Mouse (Mus musculus) lung, embryonic 15.5 days (tissue): ENCODE results near the gene Cep112. TPM values are rescaled to one million over a fixed set of nuclear protein-coding genes. Genes with fewer than 3 reads are reported as not detected.

Source experiments
- ATAC-seq: fragments of 200-750 bp; cut with Nextera tagmentation; 2 replicates; pipeline ENCODE4 v1.8.0; 2017; ENCODE audit warnings: moderate number of reproducible peaks, borderline replicate concordance; ENCODE audit not compliant: low FRiP score, low TSS enrichment; ENCODE audit errors: extremely low read depth
- H3K27ac ChIP-seq: fragments of 300-500 bp; sonication (generic); 2 replicates; pipeline ENCODE4 v1.5.1; 2015; ENCODE audit warnings: moderate library complexity, mild to moderate bottlenecking, inconsistent platforms
- H3K27me3 ChIP-seq: fragments of 300-500 bp; sonication (generic); 2 replicates; pipeline ENCODE4 v1.6.1; 2015; ENCODE audit warnings: inconsistent platforms
- H3K36me3 ChIP-seq: fragments of 300-500 bp; sonication (generic); 2 replicates; pipeline ENCODE4 v1.6.1; 2015; ENCODE audit warnings: inconsistent platforms
- H3K4me1 ChIP-seq: fragments of 300-500 bp; sonication (generic); 2 replicates; pipeline ENCODE4 v1.6.1; 2015; ENCODE audit warnings: inconsistent platforms
- H3K4me2 ChIP-seq: fragments of 300-500 bp; sonication (generic); 2 replicates; pipeline ENCODE4 v1.6.1; 2015; ENCODE audit warnings: inconsistent platforms, mild to moderate bottlenecking, moderate library complexity
- H3K4me3 ChIP-seq: fragments of 300-500 bp; sonication (generic); 2 replicates; pipeline ENCODE4 v1.5.1; 2015; ENCODE audit warnings: mild to moderate bottlenecking, inconsistent platforms
- H3K9ac ChIP-seq: fragments of 300-500 bp; sonication (generic); 2 replicates; pipeline ENCODE4 v1.6.1; 2015; ENCODE audit warnings: inconsistent platforms
- H3K9me3 ChIP-seq: fragments of 300-500 bp; sonication (generic); 2 replicates; pipeline ENCODE4 v1.6.1; 2016; ENCODE audit warnings: inconsistent platforms
- WGBS: fragments of 180-500 bp; shearing (Covaris S2); methylation state at CpG from one replicate; pipeline ENCODE4 v1.1.7; 2015; 5-methylcytosine and 5-hydroxymethylcytosine counted together
- polyA plus RNA-seq: library from polyadenylated mRNA; unstranded; fragments of >200 nt; fragmentation: Nextera tagmentation; extraction: Ambion mirVana; gene quantifications from 2 replicates; pipeline ENCODE4 v1.2.1, GENCODE M21; 2015

Cep112 gene
- polyA plus RNA-seq, 1 experiment from 2014 or later = 19.4 TPM

DNA sequence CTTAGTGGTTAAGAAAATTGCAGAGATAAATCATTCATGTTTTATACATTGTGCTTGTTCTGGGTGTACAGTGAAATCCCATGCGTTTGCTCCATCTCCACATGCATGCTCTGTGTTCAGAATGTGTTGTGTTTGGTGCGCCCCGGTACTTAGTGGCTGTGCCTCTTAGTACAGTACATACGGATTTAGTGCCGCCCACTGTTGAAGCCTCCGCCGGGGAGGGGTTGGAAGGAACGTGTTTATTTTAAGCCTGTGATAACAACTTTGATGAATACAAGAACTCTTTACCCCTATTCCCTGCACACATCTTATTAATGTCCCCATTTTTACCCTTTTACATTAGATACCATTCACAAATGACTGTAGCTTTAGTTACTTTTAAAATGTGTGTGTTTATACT lies 39.1 kb downstream of the Cep112 start:
- H3K27ac ChIP-seq = no peak overlapping the region; the same call in 1 of the 2 replicates
- no peaks in the 10 kb centered on the region for H3K27me3 ChIP-seq
- H3K4me3 ChIP-seq = no peak overlapping the region
- no peak overlapping the region for H3K9ac ChIP-seq
- peaks cover 9% of the 10 kb centered on the region; the same call in 1 of the 2 replicates for H3K4me1 ChIP-seq
- WGBS = 33% methylated on average over 8 of the region's 8 CpGs
- H3K9me3 ChIP-seq = no peaks in the 10 kb centered on the region
- H3K4me2 ChIP-seq = no peak overlapping the region; the same call in 1 of the 2 replicates
- ATAC-seq = no peak
- H3K36me3 ChIP-seq = peaks cover 6% of the 10 kb centered on the region; the same call in 1 of the 2 replicates

- Histone ChIP-seq H3K36me3 (peaks cover 6% of the 10 kb centered on the region; the same call in 1 of the 2 replicates), H3K4me2 (no peak overlapping the region), H3K4me1 (peaks cover 9% of the 10 kb centered on the region; the same call in 1 of the 2 replicates), H3K9me3 (no peaks in the 10 kb centered on the region), H3K27me3 (no peaks in the 10 kb centered on the region), H3K4me3 (no peak overlapping the region), H3K27ac (peak overlapping the region; percentile 49), H3K9ac (no peak overlapping the region)
- ATAC-seq = peak; percentile 55; the same call in 1 of the 2 replicates
- 47% methylated on average over 4 of the region's 4 CpGs for WGBS
These were observed 39.8 kb downstream of the Cep112 start for GRCm38 (mm10) chr11:108464715-108465301.

GRCm38 (mm10) chr11:108475738-108476137 lies 50.7 kb downstream of the Cep112 start:
- no peak overlapping the region for H3K27ac ChIP-seq
- no peak overlapping the region for H3K4me3 ChIP-seq
- no peak overlapping the region for H3K9ac ChIP-seq
- no peak for ATAC-seq
- no peaks in the 10 kb centered on the region for H3K4me1 ChIP-seq
- no peak overlapping the region for H3K4me2 ChIP-seq
- H3K27me3 ChIP-seq = no peaks in the 10 kb centered on the region
- 58% methylated on average over 7 of the region's 7 CpGs for WGBS
- H3K9me3 ChIP-seq = no peaks in the 10 kb centered on the region
- no peaks in the 10 kb centered on the region for H3K36me3 ChIP-seq

DNA sequence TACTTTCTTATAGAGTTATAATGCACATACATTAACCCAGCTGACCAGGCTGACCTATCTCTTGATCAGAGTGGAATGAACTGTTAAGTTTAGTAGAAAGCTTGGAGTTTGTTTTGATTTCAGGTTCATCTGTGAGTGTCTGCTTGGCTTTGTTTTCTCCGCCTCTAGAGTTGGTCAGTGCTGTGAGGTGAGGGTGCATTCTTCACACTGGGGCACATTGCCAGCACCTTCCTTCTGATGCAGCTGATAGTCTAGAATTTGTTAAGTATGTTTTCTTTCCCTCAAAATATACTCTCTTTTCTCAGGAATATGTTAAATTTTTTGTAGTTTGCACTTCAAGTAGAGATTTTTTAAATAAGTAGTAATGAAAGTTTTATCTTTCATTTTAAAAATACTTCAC lies 51.2 kb downstream of the Cep112 start:
- Histone ChIP-seq H3K36me3 (no peaks in the 10 kb centered on the region), H3K4me3 (no peak overlapping the region), H3K9me3 (no peaks in the 10 kb centered on the region), H3K4me2 (no peak overlapping the region), H3K4me1 (no peaks in the 10 kb centered on the region), H3K27me3 (no peaks in the 10 kb centered on the region), H3K9ac (no peak overlapping the region), H3K27ac (no peak overlapping the region)
- WGBS = 63% methylated on average over 1 of the region's 1 CpGs
- ATAC-seq = no peak

DNA sequence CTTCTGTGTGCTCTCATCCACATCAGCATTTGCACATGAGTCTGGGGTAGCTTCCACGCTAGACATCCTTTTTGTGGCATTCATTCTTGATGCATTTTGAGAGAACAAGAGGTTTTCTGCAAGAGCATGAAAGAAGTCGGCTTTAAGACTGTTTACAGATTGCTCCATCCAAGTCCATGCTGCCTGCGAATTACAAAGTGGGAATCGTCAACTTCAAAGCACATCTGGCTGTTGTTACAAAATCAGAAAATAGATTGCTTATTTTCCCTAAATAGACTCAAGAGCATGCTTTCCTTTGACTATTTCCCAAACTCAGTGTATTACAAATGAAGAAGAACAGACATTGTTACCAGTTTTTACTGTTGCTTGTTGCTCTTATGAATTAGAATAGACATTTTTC lies 59.0 kb downstream of the Cep112 start:
- WGBS = 34% methylated on average over 4 of the region's 4 CpGs
- H3K9me3 ChIP-seq = no peaks in the 10 kb centered on the region
- peaks cover 4% of the 10 kb centered on the region for H3K4me1 ChIP-seq
- no peaks in the 10 kb centered on the region for H3K36me3 ChIP-seq
- no peak overlapping the region for H3K4me2 ChIP-seq
- ATAC-seq = peak; percentile 64; the same call in 1 of the 2 replicates
- no peaks in the 10 kb centered on the region for H3K27me3 ChIP-seq
- H3K9ac ChIP-seq = no peak overlapping the region
- H3K27ac ChIP-seq = no peak overlapping the region
- no peak overlapping the region for H3K4me3 ChIP-seq

DNA sequence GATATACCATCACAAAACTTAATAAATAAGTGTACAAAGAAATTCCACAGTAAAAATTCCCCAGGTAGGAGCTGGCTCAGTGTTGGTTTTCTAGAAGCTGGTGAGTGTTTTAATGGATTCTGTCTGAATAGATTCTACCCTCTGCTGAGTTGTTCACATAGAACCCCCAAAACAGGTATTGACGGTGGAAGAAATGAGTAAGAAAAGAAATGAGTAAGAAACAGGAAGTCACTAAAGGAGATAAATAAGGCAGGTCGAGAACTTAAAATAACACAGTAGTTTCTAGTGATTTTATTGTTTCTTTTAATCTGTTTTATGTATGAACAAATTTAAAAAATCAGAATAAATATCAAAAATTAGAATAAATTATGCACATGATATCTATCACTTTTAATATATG lies 63.3 kb downstream of the Cep112 start:
- no peak for ATAC-seq
- no peaks in the 10 kb centered on the region for H3K36me3 ChIP-seq
- WGBS = 71% methylated on average over 2 of the region's 2 CpGs
- no peaks in the 10 kb centered on the region for H3K27me3 ChIP-seq
- no peak overlapping the region for H3K27ac ChIP-seq
- no peak overlapping the region for H3K9ac ChIP-seq
- H3K9me3 ChIP-seq = no peaks in the 10 kb centered on the region
- H3K4me2 ChIP-seq = no peak overlapping the region
- H3K4me3 ChIP-seq = no peak overlapping the region
- peaks cover 4% of the 10 kb centered on the region for H3K4me1 ChIP-seq

DNA sequence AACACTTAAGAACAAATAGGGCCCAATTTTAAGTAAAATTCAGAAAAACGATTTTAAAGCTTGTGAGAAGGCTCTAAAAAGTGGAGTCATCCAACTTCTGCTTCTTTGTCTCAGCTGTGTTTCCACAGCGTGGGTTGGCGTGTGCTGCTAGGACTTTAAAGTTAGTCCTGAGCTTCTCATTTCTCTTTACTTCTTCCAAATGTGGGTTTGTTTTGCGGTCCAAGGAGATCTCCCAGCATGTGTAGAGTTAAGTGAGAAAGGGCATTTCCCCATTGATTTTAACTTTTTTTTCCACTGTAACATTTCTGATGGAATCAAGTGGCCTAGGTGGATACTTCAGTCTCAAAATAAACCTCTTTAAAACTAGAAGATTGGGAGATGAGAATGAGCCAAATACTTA lies 64.9 kb downstream of the Cep112 start:
- ATAC-seq = no peak
- no peak overlapping the region for H3K27ac ChIP-seq
- 90% methylated on average over 4 of the region's 4 CpGs for WGBS

GRCm38 (mm10) chr11:108508190-108508589 lies 83.2 kb downstream of the Cep112 start:
- no peaks in the 10 kb centered on the region for H3K9me3 ChIP-seq
- 82% methylated on average over 5 of the region's 5 CpGs for WGBS
- no peaks in the 10 kb centered on the region for H3K4me1 ChIP-seq
- no peak overlapping the region for H3K4me3 ChIP-seq
- no peaks in the 10 kb centered on the region for H3K27me3 ChIP-seq
- no peak for ATAC-seq
- no peak overlapping the region for H3K4me2 ChIP-seq
- H3K36me3 ChIP-seq = 0 out of 2 replicates have a peak, but pooled peaks cover 6% of the 10 kb centered on the region
- no peak overlapping the region for H3K27ac ChIP-seq
- H3K9ac ChIP-seq = no peak overlapping the region

More for the DNA sequence above, 64.9 kb downstream of the Cep112 start:
- Histone ChIP-seq H3K27me3 (no peaks in the 10 kb centered on the region), H3K9ac (no peak overlapping the region), H3K9me3 (no peaks in the 10 kb centered on the region), H3K36me3 (no peaks in the 10 kb centered on the region), H3K4me1 (peaks cover under 1% of the 10 kb centered on the region), H3K4me2 (no peak overlapping the region), H3K4me3 (no peak overlapping the region)

- H3K27me3 ChIP-seq = no peaks in the 10 kb centered on the region
- no peak overlapping the region for H3K9ac ChIP-seq
- H3K4me1 ChIP-seq = no peaks in the 10 kb centered on the region
- WGBS = 59% methylated on average over 5 of the region's 5 CpGs
- no peak overlapping the region for H3K4me2 ChIP-seq
- H3K9me3 ChIP-seq = no peaks in the 10 kb centered on the region
- H3K36me3 ChIP-seq = no peaks in the 10 kb centered on the region
- no peak for ATAC-seq
- no peak overlapping the region for H3K27ac ChIP-seq
- H3K4me3 ChIP-seq = no peak overlapping the region
These were observed 102.9 kb downstream of the Cep112 start for GRCm38 (mm10) chr11:108527725-108528363.

DNA sequence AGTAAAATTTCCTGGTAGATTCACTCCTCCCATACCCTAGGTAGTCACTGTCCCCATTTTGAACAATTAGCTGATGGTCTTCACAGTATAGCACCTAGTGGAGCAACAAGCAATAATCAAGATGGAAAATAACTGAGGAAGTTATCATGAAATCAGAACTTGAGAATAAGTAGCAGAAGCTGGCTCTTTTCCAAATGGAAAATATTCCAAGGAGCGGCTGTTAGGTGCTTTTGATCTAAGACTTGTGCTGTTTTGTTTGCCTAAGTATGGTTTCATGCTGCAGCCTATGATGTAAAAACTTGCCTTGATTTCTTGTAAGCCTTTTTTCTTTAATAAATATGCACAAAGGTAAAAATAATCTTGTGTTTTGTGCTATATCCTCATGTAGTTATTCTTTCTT lies 107.9 kb downstream of the Cep112 start:
- no peak overlapping the region for H3K4me2 ChIP-seq
- H3K4me3 ChIP-seq = no peak overlapping the region
- H3K36me3 ChIP-seq = no peaks in the 10 kb centered on the region
- H3K4me1 ChIP-seq = peaks cover 3% of the 10 kb centered on the region; the same call in 1 of the 2 replicates
- no peaks in the 10 kb centered on the region for H3K9me3 ChIP-seq
- H3K27me3 ChIP-seq = no peaks in the 10 kb centered on the region
- 11% methylated on average over 1 of the region's 1 CpGs for WGBS
- H3K9ac ChIP-seq = no peak overlapping the region
- no peak overlapping the region for H3K27ac ChIP-seq
- no peak for ATAC-seq

- Histone ChIP-seq H3K27ac (no peak overlapping the region), H3K27me3 (no peaks in the 10 kb centered on the region), H3K36me3 (no peaks in the 10 kb centered on the region), H3K4me2 (no peak overlapping the region), H3K9me3 (no peaks in the 10 kb centered on the region), H3K4me1 (peaks cover 3% of the 10 kb centered on the region; the same call in 1 of the 2 replicates), H3K4me3 (no peak overlapping the region), H3K9ac (no peak overlapping the region)
- WGBS = 87% methylated on average over 3 of the region's 3 CpGs
- ATAC-seq = no peak
These were observed 109.0 kb downstream of the Cep112 start for GRCm38 (mm10) chr11:108534014-108534413.

DNA sequence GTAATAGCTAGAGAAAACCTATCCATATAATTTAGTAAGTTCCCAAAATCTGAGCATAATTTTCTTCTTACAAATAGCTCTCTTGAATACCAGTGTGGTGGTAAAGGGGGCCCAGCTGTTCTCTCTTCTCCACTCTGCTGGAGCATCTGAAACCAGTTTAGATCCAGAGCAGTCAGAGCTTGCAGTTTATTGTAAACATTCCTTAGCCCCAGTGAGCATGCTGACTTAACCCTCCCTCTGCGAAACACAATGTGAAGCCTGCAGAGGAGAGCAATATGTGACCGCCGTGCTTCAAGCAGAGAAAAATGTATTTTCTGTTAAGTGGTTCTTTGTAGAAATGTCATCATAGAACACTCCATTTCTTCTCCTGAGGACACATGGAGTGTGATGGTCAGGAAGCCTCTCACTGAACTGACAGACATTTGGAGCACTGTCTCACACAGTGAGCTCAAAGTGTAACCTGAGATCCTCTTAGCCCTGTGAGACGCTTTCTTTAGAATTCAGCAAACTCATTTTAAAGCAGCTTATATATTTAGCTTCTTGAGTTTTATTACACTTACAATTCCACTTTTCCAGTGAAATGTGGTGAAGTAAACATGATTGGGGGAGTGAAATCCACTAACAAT lies 128.1 kb downstream of the Cep112 start:
- H3K9me3 ChIP-seq = no peaks in the 10 kb centered on the region
- peak; percentile 78; the same call in 1 of the 2 replicates for ATAC-seq
- 9% methylated on average over 4 of the region's 4 CpGs for WGBS
- no peak overlapping the region for H3K4me3 ChIP-seq
- no peak overlapping the region for H3K4me2 ChIP-seq
- no peaks in the 10 kb centered on the region for H3K36me3 ChIP-seq
- no peak overlapping the region for H3K9ac ChIP-seq
- peak overlapping the region; percentile 44 for H3K27ac ChIP-seq
- H3K27me3 ChIP-seq = no peaks in the 10 kb centered on the region
- H3K4me1 ChIP-seq = no peaks in the 10 kb centered on the region
